Mouse (Mus musculus): ENCODE measurements around the gene Bptf. TPM values are rescaled to one million over a fixed set of nuclear protein-coding genes. Genes with fewer than 3 reads are reported as not detected.
A peak's percentile ranks its signal among the peaks of the same experiment; 100 is the strongest.

The Bptf gene
- total RNA-seq, 2 experiments from 2014 or later = 36.5 to 63.3 TPM

- ATAC-seq (replicated peaks; ENCODE audit: poor library complexity) = peak; percentile 63
These were observed 72.3 kb downstream of the Bptf start for GRCm38 (mm10) chr11:107059634-107060033.

DNA sequence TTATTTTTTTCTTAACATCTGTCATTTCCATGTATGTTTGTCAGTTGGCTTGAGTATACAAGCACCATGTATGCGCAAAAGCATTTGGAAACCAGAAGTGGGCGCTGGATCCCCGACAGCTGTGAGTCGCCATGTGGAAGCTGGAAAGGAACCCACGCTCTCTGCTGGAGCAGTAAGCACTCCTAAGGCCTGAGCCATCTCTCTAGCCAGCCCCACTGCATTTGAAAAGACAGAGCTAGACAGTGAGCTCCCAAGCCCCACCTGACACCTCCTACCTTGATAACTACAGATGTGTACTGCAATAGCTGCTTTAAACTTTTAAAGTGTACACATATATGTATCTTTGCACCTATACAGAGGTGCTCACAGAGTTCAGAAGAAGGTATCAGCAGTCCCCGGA, 74.5 kb downstream of the Bptf start:
- ATAC-seq (replicated peaks; ENCODE audit: poor library complexity) = no peak

GRCm38 (mm10) chr11:107054870-107055269, 77.1 kb downstream of the Bptf start:
- no peak for ATAC-seq (replicated peaks; ENCODE audit: poor library complexity)

DNA sequence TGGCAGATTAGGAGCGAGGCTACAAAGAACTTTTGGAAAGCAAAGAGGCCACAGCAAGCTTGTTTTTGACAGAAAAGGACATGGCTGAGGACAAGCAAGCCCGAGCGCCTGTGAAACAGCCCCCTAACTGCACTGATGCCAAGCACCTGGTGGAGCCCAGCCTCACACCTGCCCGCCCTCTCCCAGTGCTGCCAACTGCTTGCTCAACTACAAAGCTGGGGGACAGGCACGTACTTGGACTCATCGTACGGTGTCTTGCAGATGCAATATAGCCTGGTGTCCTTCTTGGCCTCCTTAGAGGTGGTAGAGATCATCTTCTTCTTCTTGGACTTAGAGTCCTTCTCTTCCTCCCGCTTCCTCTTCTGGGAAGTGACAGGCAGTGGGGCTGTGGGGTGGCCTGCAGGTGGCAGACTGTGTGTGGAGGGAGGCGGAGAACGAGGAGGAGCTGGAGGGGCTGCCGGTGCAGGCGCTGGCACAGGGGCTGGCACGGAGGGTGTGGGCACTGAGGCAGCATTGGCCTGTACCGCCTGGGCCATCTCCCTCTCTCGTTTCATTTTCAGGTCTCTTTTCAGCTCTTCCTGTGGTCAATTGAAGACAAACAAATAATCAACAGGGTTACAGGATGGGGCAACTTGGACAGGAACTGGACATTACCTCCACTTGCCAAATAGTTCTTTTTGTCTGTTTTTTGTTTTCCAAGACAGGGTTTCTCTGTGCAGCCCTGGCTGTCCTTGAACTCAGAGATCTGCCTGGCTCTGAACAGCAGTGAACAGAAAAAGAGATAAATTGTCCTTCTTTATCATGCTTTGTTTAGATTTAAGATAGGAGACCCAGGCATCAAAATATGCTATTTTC, 84.9 kb downstream of the Bptf start:
- ATAC-seq (replicated peaks; ENCODE audit: poor library complexity) = no peak

- no peak for ATAC-seq (replicated peaks; ENCODE audit: poor library complexity)
These were observed 86.4 kb downstream of the Bptf start for GRCm38 (mm10) chr11:107045546-107045945.

GRCm38 (mm10) chr11:107044321-107044720, 87.6 kb downstream of the Bptf start:
- peak; percentile 99 for ATAC-seq (replicated peaks; ENCODE audit: poor library complexity)

GRCm38 (mm10) chr11:107043361-107043760, 88.6 kb downstream of the Bptf start:
- ATAC-seq (replicated peaks; ENCODE audit: poor library complexity) = no peak

GRCm38 (mm10) chr11:107041396-107041795, 90.5 kb downstream of the Bptf start:
- no peak for ATAC-seq (replicated peaks; ENCODE audit: poor library complexity)

- ATAC-seq (replicated peaks; ENCODE audit: poor library complexity) = no peak
These were observed 92.5 kb downstream of the Bptf start for GRCm38 (mm10) chr11:107039417-107039816.

DNA sequence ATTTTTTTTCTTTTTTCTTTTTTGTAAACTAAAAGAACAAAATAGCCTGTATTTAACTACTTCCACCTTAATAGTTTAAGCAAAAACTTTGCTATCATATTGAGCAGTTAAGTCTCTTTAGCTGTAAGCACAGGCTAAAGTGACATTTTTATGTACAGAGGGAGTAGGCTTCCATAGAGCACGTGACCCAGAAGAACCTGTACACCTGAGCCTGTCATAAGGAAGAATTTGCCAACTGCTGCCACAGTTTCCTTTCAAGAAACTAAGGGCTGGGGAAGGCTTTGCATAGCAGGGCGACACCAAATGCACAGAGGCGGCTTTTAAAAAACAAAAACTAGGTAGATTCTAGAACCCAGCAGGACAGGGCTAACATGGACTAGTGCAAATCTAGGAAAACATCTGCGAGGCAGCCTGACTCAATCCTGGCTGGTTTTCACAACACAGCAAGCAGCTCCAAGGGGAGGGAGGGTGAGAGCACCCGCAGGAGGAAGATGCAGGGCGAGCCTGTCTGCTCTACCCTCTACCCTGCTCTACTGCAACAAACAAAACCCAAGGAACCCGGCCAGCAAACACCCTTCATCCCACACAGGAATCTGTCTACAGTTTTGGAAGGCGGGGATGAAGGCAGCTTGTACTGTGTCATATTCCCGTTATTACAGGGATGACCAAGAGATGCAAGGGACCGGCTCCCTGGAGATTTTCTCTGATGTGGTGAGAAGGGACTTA, 97.7 kb downstream of the Bptf start:
- ATAC-seq (replicated peaks; ENCODE audit: poor library complexity) = no peak

GRCm38 (mm10) chr11:107031635-107032034, 100.3 kb downstream of the Bptf start:
- no peak for ATAC-seq (replicated peaks; ENCODE audit: poor library complexity)

- no peak for ATAC-seq (replicated peaks; ENCODE audit: poor library complexity)
These were observed 102.4 kb downstream of the Bptf start for GRCm38 (mm10) chr11:107029536-107029935.

- ATAC-seq (replicated peaks; ENCODE audit: poor library complexity) = no peak
These were observed 103.2 kb downstream of the Bptf start for GRCm38 (mm10) chr11:107028754-107029153.

DNA sequence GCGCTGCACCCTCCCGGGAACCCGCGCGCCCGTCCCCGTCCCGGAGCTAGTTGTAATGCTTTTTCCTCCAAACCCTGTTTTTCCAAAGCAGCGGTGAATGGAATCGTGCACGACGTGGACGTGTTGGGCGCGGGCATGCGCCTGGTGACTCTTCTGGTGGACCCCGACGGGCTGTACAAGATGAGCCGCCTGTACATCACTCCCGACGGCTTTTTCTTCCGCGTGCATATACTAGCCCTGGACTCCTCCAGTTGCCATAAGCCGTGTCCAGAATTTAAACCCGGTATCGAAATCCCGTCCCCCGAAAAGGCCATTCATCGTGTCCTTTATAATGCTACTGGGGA, 103.7 kb downstream of the Bptf start:
- ATAC-seq (replicated peaks; ENCODE audit: poor library complexity) = peak; percentile 12; the same call in 1 of the 2 replicates

- peak; percentile 73 for ATAC-seq (replicated peaks; ENCODE audit: poor library complexity)
These were observed 104.3 kb downstream of the Bptf start for GRCm38 (mm10) chr11:107027431-107028274.

- ATAC-seq (replicated peaks; ENCODE audit: poor library complexity) = no peak
These were observed 105.1 kb downstream of the Bptf start for GRCm38 (mm10) chr11:107026554-107027430.

- ATAC-seq (replicated peaks; ENCODE audit: poor library complexity) = no peak
These were observed 106.3 kb downstream of the Bptf start, which contains the start of gene 1810010H24Rik for GRCm38 (mm10) chr11:107025411-107026321. Gene 1810010H24Rik (plus strand): TSS chr11:107025681.

- ATAC-seq (replicated peaks; ENCODE audit: poor library complexity) = no peak
These were observed 107.5 kb downstream of the Bptf start for GRCm38 (mm10) chr11:107024406-107024805.

DNA sequence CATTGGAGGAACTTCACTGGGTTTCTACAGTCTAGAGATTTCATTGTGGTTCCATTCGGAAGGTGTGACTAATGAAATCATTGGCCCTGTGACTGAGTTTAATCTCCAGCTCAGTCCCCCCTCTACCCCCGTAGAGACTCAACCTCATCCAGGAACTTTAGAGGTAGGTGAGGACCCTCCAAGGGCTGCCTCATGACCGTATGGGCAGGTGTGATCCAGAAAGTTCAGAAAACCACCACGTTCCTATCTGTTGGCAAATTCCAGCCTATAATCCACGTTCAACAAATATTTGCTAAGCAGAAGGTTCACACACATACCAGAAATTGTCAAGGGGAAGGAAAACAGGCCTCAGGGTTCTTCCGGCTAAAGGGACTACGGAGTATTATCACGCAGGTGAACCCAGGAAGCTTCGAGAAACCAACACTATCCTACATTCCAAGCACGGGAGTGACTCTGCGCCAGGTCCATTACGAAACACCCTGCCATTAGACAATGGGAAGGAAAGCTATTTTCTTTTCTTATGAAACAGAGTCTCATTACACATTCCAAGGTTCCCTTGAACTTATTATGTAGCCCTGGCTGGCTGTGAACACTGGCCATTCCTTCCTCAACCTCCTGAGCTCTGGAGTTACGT, 109.8 kb downstream of the Bptf start:
- no peak for ATAC-seq (replicated peaks; ENCODE audit: poor library complexity)

All from megakaryocyte progenitor cell, adult 5-6 weeks (primary cell).